Mouse (Mus musculus): ENCODE data around the gene Selp.

- TF ChIP-seq CTCF (IDR thresholded peaks at IDR 0.05; ENCODE audit: control insufficient read depth, insufficient read depth, low read length) (no peak), POLR2A (IDR thresholded peaks at IDR 0.05; ENCODE audit: borderline replicate concordance, control insufficient read depth, low read depth, low read length) (no peak)
Measured at GRCm38 (mm10) chr1:164078323-164078741, 36.7 kb upstream of the Selp start.
